In the genomic region with DNA sequence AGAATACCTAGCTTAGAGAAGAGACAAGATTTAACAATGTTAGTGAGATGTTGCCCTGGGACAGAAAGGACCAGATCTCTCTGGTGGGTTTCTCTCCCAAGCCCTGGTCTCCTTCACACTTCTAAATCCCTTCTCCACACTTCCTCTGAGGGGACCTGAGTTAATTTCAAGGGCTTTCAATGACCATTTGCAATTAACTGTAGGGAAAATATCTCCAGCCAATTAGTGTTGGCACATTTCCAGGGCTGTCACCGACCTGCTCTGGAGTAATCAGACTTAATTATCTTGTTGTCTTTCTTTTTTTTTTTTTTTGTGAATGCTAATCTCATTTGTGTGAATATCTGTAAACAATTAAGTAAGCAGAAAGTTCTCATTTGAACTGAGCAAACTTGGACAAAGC, we compare ENCODE assay signal across 14 mouse cellular contexts.
"Had no signal": no experiment of that assay in that cellular context is flagged by ENCODE, and none has a peak within 500 bp of the region (broad histone marks: within the 10 kb centered on the region; RNA-seq: fewer than 3 reads in every experiment).

No protein-coding gene starts in this region.

- H3K27ac ChIP-seq: limb, embryonic 12.5 days; liver, embryonic 13.5 days; lung, embryonic 15.5 days; macrophage; neural tube, embryonic 12.5 days had no signal

- H3K9ac ChIP-seq: limb, embryonic 12.5 days; liver, embryonic 13.5 days; liver, postnatal 0 days; lung, embryonic 15.5 days; neural tube, embryonic 12.5 days had no signal

- H3K36me3 ChIP-seq: limb, embryonic 12.5 days; liver, embryonic 13.5 days; lung, embryonic 15.5 days; neural tube, embryonic 12.5 days had no signal

- H3K9me3 ChIP-seq: limb, embryonic 12.5 days; liver, embryonic 13.5 days; lung, embryonic 15.5 days; neural tube, embryonic 12.5 days had no signal

- H3K4me3 ChIP-seq: limb, embryonic 12.5 days; liver, embryonic 13.5 days; lung, embryonic 15.5 days; megakaryocyte, embryonic 14.5 days; neural tube, embryonic 12.5 days had no signal

- H3K4me2 ChIP-seq: limb, embryonic 12.5 days; liver, embryonic 13.5 days; lung, embryonic 15.5 days; midbrain, embryonic 11.5 days; neural tube, embryonic 12.5 days had no signal

- H3K27me3 ChIP-seq: limb, embryonic 12.5 days; liver, embryonic 13.5 days; lung, embryonic 15.5 days; megakaryocyte, embryonic 14.5 days; neural tube, embryonic 12.5 days had no signal

- ATAC-seq: liver, postnatal 0 days had no signal

- DNase-seq: kidney, postnatal 14 days; liver; liver, embryonic 13.5 days; liver, postnatal 0 days; lung, postnatal 14 days; right cerebral cortex, adult 18-20 months; right cerebral cortex, postnatal 25 days; thymus, postnatal 36 days had no signal

- H3K4me1 ChIP-seq: limb, embryonic 12.5 days; liver, embryonic 13.5 days; lung, embryonic 15.5 days; megakaryocyte, embryonic 14.5 days; neural tube, embryonic 12.5 days had no signal
